Mouse (Mus musculus) thymus, postnatal 25 days (tissue): ENCODE data around the gene Hmgb1.

Experiments used
- DNase-seq: peaks from one replicate; pipeline ENCODE4 v3.0.0; 2022

Hmgb1 gene

GRCm38 (mm10) chr5:149184844-149185186, 526 bp upstream of the Hmgb1 start:
- DNase-seq = no peak

GRCm38 (mm10) chr5:149183721-149184103, 577 bp downstream of the Hmgb1 start:
- DNase-seq = no peak

- DNase-seq = no peak
Observed at GRCm38 (mm10) chr5:149183122-149183521, 1.2 kb downstream of the Hmgb1 start.

GRCm38 (mm10) chr5:149182186-149182870, 2.0 kb downstream of the Hmgb1 start:
- DNase-seq = no peak

- no peak for DNase-seq
Observed at GRCm38 (mm10) chr5:149179826-149180225, 4.5 kb downstream of the Hmgb1 start.

- DNase-seq = no peak
Observed at GRCm38 (mm10) chr5:149178095-149178494, 6.2 kb downstream of the Hmgb1 start.

- DNase-seq = no peak
Observed at GRCm38 (mm10) chr5:149175736-149176135, 8.6 kb downstream of the Hmgb1 start.

GRCm38 (mm10) chr5:149174527-149174926, 9.8 kb downstream of the Hmgb1 start:
- DNase-seq = no peak

- no peak for DNase-seq
Observed at GRCm38 (mm10) chr5:149172246-149172645, 12.0 kb downstream of the Hmgb1 start.

GRCm38 (mm10) chr5:149170841-149171588, 13.3 kb downstream of the Hmgb1 start:
- no peak for DNase-seq

GRCm38 (mm10) chr5:149168816-149169215, 15.5 kb downstream of the Hmgb1 start:
- DNase-seq = no peak

GRCm38 (mm10) chr5:149168051-149168450, 16.2 kb downstream of the Hmgb1 start:
- DNase-seq = no peak

GRCm38 (mm10) chr5:149166011-149166410, 18.3 kb downstream of the Hmgb1 start:
- no peak for DNase-seq

- DNase-seq = no peak
Observed at GRCm38 (mm10) chr5:149164881-149165280, 19.4 kb downstream of the Hmgb1 start.

GRCm38 (mm10) chr5:149162890-149163289, 21.4 kb downstream of the Hmgb1 start:
- no peak for DNase-seq

GRCm38 (mm10) chr5:149160469-149160868, 23.8 kb downstream of the Hmgb1 start:
- no peak for DNase-seq

GRCm38 (mm10) chr5:149159021-149159420, 25.3 kb downstream of the Hmgb1 start:
- DNase-seq = no peak

GRCm38 (mm10) chr5:149156886-149157563, 27.3 kb downstream of the Hmgb1 start:
- DNase-seq = no peak

- DNase-seq = no peak
Observed at GRCm38 (mm10) chr5:149152774-149153155, 31.5 kb downstream of the Hmgb1 start.

GRCm38 (mm10) chr5:149152063-149152773, 32.1 kb downstream of the Hmgb1 start:
- no peak for DNase-seq

- DNase-seq = no peak
Observed at GRCm38 (mm10) chr5:149150882-149151281, 33.4 kb downstream of the Hmgb1 start.

GRCm38 (mm10) chr5:149147386-149148000, 36.8 kb downstream of the Hmgb1 start:
- DNase-seq = no peak

- DNase-seq = no peak
Observed at GRCm38 (mm10) chr5:149146691-149147090, 37.6 kb downstream of the Hmgb1 start.
